ENCODE assay signal across 8 mouse cellular contexts in the genomic region with DNA sequence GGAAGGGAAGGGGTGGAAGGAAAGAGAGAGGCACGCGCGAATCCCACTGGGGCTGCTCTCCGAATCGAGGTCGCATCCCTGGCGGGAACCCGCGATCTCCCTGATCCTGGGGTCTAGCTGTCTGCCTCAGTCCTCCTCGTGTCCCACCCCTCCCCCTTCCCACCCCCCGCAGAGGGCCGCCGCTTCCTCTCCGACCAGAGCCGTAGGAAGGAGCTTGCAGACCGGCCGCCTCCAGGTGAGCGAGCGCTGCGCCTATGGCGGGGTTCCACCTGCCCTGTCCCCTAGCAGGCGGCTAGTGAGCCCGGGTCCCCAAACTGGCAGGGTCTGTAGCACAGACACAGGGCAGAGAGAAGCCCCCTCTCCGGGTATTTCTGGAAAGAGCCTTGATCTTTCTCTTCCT. TPM values are rescaled to one million over a fixed set of nuclear protein-coding genes. Genes with fewer than 3 reads are reported as not detected.
DNase-seq lines count a peak whose midpoint lies in the region; ATAC-seq and TF ChIP-seq lines count a peak whose summit lies in the region.
"Had no signal": no experiment of that assay in that cellular context is flagged by ENCODE, and none has a peak within 500 bp of the region (broad histone marks: within the 10 kb centered on the region; RNA-seq: fewer than 3 reads in every experiment).

No protein-coding gene starts in this region.

- TF ChIP-seq POLR2A in ES-Bruce4 (IDR thresholded peaks at IDR 0.05; ENCODE audit: insufficient read depth, low read length) = no peak

- peak; percentile 75 for ATAC-seq in hindbrain, embryonic 13.5 days (ENCODE audit: low FRiP score)
- peak; percentile 63 for ATAC-seq in midbrain, embryonic 12.5 days (ENCODE audit: low FRiP score, low read depth)

- TF ChIP-seq EP300 in ES-Bruce4 (IDR thresholded peaks at IDR 0.05; ENCODE audit: insufficient read depth, low read depth, low read length) = no peak

- peaks cover 1% of the 10 kb centered on the region for H3K4me1 ChIP-seq in ES-Bruce4 (ENCODE audit: control insufficient read depth, insufficient read depth, low read length)
- H3K4me1 ChIP-seq in hindbrain, embryonic 13.5 days (replicated peaks) = peaks cover 12% of the 10 kb centered on the region
- H3K4me1 ChIP-seq in midbrain, embryonic 12.5 days = peaks cover 10% of the 10 kb centered on the region

- H3K27me3 ChIP-seq in ES-Bruce4 (ENCODE audit: control insufficient read depth, insufficient read depth, low read length, poor library complexity, severe bottlenecking) = no peaks in the 10 kb centered on the region
- H3K27me3 ChIP-seq in hindbrain, embryonic 13.5 days = peaks cover 48% of the 10 kb centered on the region
- peaks cover 35% of the 10 kb centered on the region for H3K27me3 ChIP-seq in midbrain, embryonic 12.5 days

- H3K4me3 ChIP-seq in ES-Bruce4 (ENCODE audit: low read depth, low read length) = peak overlapping the region; percentile 26
- H3K4me3 ChIP-seq in hindbrain, embryonic 13.5 days = peak overlapping the region; percentile 39
- peak overlapping the region; percentile 43 for H3K4me3 ChIP-seq in midbrain, embryonic 12.5 days

- peak overlapping the region; percentile 60 for H3K4me2 ChIP-seq in hindbrain, embryonic 13.5 days
- H3K4me2 ChIP-seq in midbrain, embryonic 12.5 days (replicated peaks) = peak overlapping the region; percentile 76

- no peaks in the 10 kb centered on the region for H3K9me3 ChIP-seq in ES-Bruce4 (replicated peaks; ENCODE audit: control insufficient read depth, insufficient read depth, low read length, poor library complexity, severe bottlenecking)
- H3K9me3 ChIP-seq in hindbrain, embryonic 13.5 days = no peaks in the 10 kb centered on the region
- no peaks in the 10 kb centered on the region for H3K9me3 ChIP-seq in midbrain, embryonic 12.5 days

- DNase-seq in ZHBTc4 (ENCODE audit: low read depth, low spot score) = peak; percentile 41
- DNase-seq in right cerebral cortex, postnatal 36 days (ENCODE audit: low spot score in 2 of 2) = no peak
- no peak for DNase-seq in cerebellum, adult 11 months
- DNase-seq in kidney, adult 11 months = no peak
- DNase-seq: lung, adult 2 months had no signal

- no peak overlapping the region for H3K27ac ChIP-seq in ES-Bruce4 (ENCODE audit: insufficient read depth, low read length)
- H3K27ac ChIP-seq in hindbrain, embryonic 13.5 days = no peak overlapping the region
- no peak overlapping the region for H3K27ac ChIP-seq in midbrain, embryonic 12.5 days (replicated peaks)

- WGBS in hindbrain, embryonic 13.5 days = 3% methylated on average over 24 of the region's 24 CpGs
- under 1% methylated on average over 24 of the region's 24 CpGs for WGBS in midbrain, embryonic 12.5 days

- TF ChIP-seq CTCF in ES-Bruce4 (IDR thresholded peaks at IDR 0.05; ENCODE audit: low read depth, low read length) = no peak

- H3K36me3 ChIP-seq in ES-Bruce4 (ENCODE audit: control insufficient read depth, insufficient read depth, low read length, poor library complexity, severe bottlenecking) = no peaks in the 10 kb centered on the region
- H3K36me3 ChIP-seq in hindbrain, embryonic 13.5 days = peaks cover 5% of the 10 kb centered on the region; the same call in 1 of the 2 replicates
- no peaks in the 10 kb centered on the region for H3K36me3 ChIP-seq in midbrain, embryonic 12.5 days

- 0 out of 2 replicates have a peak overlapping the region, but pooled peaks have one; percentile 63 for H3K9ac ChIP-seq in ES-Bruce4 (ENCODE audit: low read depth, poor library complexity, severe bottlenecking)
- peak overlapping the region; percentile 68 for H3K9ac ChIP-seq in hindbrain, embryonic 13.5 days
- H3K9ac ChIP-seq in midbrain, embryonic 12.5 days (replicated peaks) = peak overlapping the region; percentile 47; the same call in 1 of the 2 replicates

RNA-seq across cellular contexts. Expression of a gene that starts 1.4 kb away (rescaled TPM):
- 0.47 TPM in 1 of 2 replicates, not detected in the other for polyA plus RNA-seq in ES-Bruce4 (2011; ENCODE audit: insufficient read depth, insufficient read length, low read depth, missing spikeins)
- polyA plus RNA-seq in hindbrain, embryonic 13.5 days (2015; fragmentation: Nextera tagmentation; extraction: Ambion mirVana) = 3.6 and 9.5 TPM in 2 replicates
- 2.6 and 4.3 TPM in 2 replicates for polyA plus RNA-seq in midbrain, embryonic 12.5 days (2016; fragmentation: Nextera tagmentation; extraction: Ambion mirVana)

RNA-seq across cellular contexts. Expression of a gene that starts 27.6 kb away (rescaled TPM):
- 61.4 and 68.0 TPM in 2 replicates for polyA plus RNA-seq in ES-Bruce4 (2011; ENCODE audit: insufficient read depth, insufficient read length, low read depth, missing spikeins)
- polyA plus RNA-seq in hindbrain, embryonic 13.5 days (2015; fragmentation: Nextera tagmentation; extraction: Ambion mirVana) = 83.2 and 88.5 TPM in 2 replicates
- 95.9 and 97.5 TPM in 2 replicates for polyA plus RNA-seq in midbrain, embryonic 12.5 days (2016; fragmentation: Nextera tagmentation; extraction: Ambion mirVana)

RNA-seq across cellular contexts. Expression of a gene that starts 27.7 kb away (rescaled TPM):
- polyA plus RNA-seq in ES-Bruce4 (2011; ENCODE audit: insufficient read depth, insufficient read length, low read depth, missing spikeins) = 55.0 and 55.6 TPM in 2 replicates
- 28.1 and 29.3 TPM in 2 replicates for polyA plus RNA-seq in hindbrain, embryonic 13.5 days (2015; fragmentation: Nextera tagmentation; extraction: Ambion mirVana)
- polyA plus RNA-seq in midbrain, embryonic 12.5 days (2016; fragmentation: Nextera tagmentation; extraction: Ambion mirVana) = 40.5 and 43.2 TPM in 2 replicates

RNA-seq across cellular contexts. Expression of a gene that starts 58.3 kb away (rescaled TPM):
- polyA plus RNA-seq in ES-Bruce4 (2011; ENCODE audit: insufficient read depth, insufficient read length, low read depth, missing spikeins) = not detected in 2 replicates
- 0.08 and 0.09 TPM in 2 replicates for polyA plus RNA-seq in hindbrain, embryonic 13.5 days (2015; fragmentation: Nextera tagmentation; extraction: Ambion mirVana)
- 0.10 TPM in 1 of 2 replicates, not detected in the other for polyA plus RNA-seq in midbrain, embryonic 12.5 days (2016; fragmentation: Nextera tagmentation; extraction: Ambion mirVana)
